Mouse (Mus musculus): Measurements from ENCODE around the gene Tpcn1.
A peak's percentile ranks its signal among the peaks of the same experiment; 100 is the strongest.

Tpcn1 gene

GRCm38 (mm10) chr5:120588569-120589094 is at the start of gene Tpcn1, which contains the start of gene Iqcd:
TSS of gene Tpcn1 (minus strand) at chr5:120588673.
TSS of gene Iqcd (plus strand) at chr5:120589016.
- peak; percentile 98 to 99 for DNase-seq (ENCODE audit: low spot score in 2 of 2)

DNA sequence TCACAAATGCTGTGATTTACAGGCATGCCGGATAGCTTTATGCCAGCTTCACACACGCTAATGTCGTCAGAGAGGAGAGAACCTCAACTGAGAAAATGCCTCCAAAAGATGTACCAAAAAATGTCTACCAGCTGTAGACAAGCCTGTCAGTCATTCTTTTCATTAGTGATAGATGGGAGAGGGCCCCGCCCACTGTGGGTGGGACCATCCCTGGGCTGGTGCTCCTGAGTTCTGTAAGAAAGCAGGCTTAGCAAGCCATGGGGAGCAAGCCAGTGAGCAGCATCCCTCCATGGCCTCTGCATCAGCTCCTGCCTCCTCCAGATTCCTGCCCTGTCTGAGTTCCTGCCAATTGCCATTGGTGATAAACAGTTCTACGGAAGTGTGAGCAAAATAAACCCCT is 47.2 kb upstream of the Tpcn1 start:
- DNase-seq (ENCODE audit: low spot score in 2 of 2): no peak

- DNase-seq (ENCODE audit: low spot score in 2 of 2): no peak
These were observed 46.4 kb upstream of the Tpcn1 start for GRCm38 (mm10) chr5:120634860-120635259.

DNA sequence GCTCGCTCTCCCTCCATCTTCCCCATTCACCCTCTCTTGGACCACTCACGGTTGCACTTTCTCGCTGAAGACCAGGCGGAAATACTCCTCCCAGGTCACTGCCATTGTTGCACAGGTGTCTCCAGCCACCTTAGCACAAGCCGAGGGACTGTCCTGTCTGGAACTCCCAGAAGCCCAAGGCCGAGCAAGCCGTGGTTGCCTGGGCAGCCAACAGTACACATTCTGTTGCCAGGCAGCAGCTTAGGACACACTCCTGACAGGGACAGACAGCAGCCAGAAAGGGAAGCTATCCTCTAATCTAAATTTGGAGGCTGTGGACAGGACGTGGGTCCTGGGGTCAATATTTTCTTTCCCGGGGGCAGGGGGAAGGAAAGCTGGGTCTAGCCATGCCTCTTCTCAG is 45.7 kb upstream of the Tpcn1 start, which contains the start of gene Cfap73:
Gene Cfap73, minus strand, starts transcription at position 105 of the 400 bp plus-strand sequence.
- DNase-seq (ENCODE audit: low spot score in 2 of 2): no peak

GRCm38 (mm10) chr5:120631892-120632291 is 43.4 kb upstream of the Tpcn1 start:
- DNase-seq (ENCODE audit: low spot score in 2 of 2): no peak

DNA sequence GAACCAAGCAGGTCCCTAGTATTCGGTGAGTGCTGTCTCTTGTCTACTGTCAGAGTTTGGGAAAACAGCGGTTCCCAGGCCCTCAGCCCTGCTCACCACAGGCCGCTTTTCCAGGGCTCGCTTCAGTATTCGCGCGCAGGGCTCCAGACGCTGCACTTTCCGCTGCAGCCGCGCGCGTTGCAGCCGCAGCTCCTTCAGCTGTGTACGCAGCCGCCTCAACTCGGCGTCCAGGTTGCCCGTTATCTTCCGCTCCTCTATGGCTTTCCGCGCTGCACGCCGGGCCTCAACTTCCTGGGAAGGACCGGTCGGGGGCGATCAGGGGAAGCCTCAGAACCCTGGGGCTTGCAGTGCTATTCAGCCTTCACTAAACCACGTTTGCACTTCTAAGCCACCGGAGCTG is 42.7 kb upstream of the Tpcn1 start:
- no peak for DNase-seq (ENCODE audit: low spot score in 2 of 2)

DNA sequence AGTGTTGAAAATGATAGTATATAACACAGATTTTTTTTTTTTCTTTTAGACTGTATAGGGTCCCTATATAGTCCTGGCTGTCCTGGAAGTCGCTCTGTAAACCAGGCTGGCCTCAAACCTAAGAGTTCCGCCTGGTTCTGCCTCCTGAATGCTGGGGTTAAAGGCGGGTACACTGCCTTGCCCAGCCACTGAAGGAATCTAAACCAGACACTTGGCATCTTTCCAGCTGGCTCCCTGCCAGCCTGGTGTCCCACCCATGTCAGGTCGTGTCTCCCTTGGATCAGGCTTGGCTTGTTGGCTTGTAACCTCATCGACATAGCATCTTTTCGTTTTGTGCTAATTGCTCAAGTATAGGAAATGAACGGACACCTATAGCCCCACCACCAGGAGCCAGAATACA is 40.2 kb upstream of the Tpcn1 start:
- no peak for DNase-seq (ENCODE audit: low spot score in 2 of 2)

DNA sequence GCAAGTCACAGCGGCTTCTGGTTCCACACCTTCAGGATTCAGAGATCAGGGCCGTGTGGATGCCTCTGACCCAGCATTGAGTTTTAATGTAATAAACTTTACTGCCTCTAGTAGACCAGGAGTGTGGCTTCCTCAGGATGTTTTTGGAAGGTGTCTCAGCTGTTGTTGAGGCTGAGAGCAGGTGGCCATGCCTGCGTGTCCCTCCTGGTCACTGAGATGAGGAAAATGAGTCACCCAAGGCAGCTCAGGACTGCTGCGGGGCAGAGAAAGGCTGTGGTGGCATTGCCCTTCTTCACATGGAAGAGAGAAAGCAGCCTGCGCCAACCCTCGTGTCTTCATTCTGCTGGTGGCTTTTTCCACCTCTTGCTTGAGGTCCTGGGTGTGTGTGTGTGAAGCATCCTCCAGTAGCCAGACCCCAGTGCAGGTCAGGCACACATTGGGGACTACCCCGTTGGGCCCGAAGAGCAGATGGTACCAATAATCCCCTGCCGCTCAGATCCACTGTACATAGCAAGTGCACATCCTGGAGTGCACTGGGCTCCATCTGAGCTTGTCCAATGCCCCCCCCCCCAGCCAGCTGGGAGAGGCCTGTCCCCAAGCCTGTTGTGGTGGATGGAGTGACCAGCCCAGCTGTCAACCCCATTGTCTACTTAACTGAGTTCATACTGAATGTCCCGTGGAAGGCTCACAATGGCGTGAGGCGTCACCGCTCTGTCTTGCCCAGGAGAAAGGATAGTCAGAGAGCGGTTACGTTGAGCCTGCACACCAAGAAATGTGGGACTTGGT is 39.2 kb upstream of the Tpcn1 start:
- DNase-seq (ENCODE audit: low spot score in 2 of 2): no peak

GRCm38 (mm10) chr5:120626399-120626798 is 37.9 kb upstream of the Tpcn1 start:
- DNase-seq (ENCODE audit: low spot score in 2 of 2): no peak

GRCm38 (mm10) chr5:120624427-120624826 is 36.0 kb upstream of the Tpcn1 start:
- no peak for DNase-seq (ENCODE audit: low spot score in 2 of 2)

DNA sequence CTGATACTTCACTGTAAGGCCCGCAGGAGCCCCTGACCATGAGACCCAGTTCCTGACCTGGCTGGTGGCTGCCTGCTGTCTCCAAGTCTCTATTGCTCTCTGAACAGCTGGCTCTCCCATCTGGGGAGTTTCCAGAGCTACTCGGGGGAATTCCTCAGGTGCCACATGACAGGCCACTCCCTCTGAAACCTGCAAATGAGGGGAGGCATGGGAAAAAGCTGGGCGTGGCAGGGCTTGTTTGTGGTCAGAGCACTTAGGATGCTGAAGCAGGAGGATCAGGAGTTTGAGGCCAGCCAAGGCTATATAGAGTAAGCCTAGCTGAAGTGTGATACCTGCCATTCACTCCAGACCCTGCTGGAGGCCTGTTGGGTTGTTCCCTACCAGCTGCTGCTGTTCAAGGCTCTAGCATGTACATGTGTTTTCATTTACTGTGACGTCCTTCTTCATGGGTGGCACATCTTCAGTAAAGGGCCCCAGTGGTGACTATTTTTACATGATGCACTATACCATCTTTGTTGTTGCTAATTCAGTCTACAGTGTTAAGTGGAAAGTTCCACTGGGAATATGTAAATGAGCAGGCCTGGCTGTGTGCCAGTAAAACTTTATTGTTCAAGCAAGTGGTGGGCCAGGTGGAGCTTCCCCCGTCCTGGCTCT is 33.9 kb upstream of the Tpcn1 start:
- no peak for DNase-seq (ENCODE audit: low spot score in 2 of 2)

- DNase-seq (ENCODE audit: low spot score in 2 of 2): no peak
These were observed 33.3 kb upstream of the Tpcn1 start for GRCm38 (mm10) chr5:120621846-120622197.

GRCm38 (mm10) chr5:120621078-120621765 is 32.7 kb upstream of the Tpcn1 start:
- no peak for DNase-seq (ENCODE audit: low spot score in 2 of 2)

GRCm38 (mm10) chr5:120620375-120621077 is 32.1 kb upstream of the Tpcn1 start:
- peak in 1 of 2 experiments; percentile 88 for DNase-seq (ENCODE audit: low spot score in 2 of 2)

DNA sequence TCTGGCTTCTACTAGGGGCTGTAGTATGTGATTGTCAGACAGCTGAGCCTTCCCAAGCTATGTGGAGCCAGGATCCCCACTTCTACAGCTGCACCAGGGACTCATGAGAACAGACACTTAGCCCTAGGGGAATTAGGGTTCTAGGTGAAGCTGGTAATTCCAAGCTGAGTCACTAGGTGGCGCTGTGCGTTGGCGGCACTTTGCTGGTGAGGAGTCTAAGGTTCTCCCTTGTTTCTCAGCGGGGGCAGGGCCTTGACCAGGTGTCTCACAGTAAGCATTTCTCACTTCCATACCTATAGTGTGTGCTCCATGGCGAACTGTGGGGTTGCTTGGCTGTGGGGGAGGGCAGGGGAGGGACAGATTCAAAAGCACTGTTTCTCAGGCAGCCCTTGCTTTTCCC is 30.7 kb upstream of the Tpcn1 start:
- peak in 1 of 2 experiments; percentile 62 for DNase-seq (ENCODE audit: low spot score in 2 of 2)

GRCm38 (mm10) chr5:120618778-120619177 is 30.3 kb upstream of the Tpcn1 start:
- DNase-seq (ENCODE audit: low spot score in 2 of 2): no peak

GRCm38 (mm10) chr5:120615903-120616302 is 27.4 kb upstream of the Tpcn1 start:
- no peak for DNase-seq (ENCODE audit: low spot score in 2 of 2)

DNA sequence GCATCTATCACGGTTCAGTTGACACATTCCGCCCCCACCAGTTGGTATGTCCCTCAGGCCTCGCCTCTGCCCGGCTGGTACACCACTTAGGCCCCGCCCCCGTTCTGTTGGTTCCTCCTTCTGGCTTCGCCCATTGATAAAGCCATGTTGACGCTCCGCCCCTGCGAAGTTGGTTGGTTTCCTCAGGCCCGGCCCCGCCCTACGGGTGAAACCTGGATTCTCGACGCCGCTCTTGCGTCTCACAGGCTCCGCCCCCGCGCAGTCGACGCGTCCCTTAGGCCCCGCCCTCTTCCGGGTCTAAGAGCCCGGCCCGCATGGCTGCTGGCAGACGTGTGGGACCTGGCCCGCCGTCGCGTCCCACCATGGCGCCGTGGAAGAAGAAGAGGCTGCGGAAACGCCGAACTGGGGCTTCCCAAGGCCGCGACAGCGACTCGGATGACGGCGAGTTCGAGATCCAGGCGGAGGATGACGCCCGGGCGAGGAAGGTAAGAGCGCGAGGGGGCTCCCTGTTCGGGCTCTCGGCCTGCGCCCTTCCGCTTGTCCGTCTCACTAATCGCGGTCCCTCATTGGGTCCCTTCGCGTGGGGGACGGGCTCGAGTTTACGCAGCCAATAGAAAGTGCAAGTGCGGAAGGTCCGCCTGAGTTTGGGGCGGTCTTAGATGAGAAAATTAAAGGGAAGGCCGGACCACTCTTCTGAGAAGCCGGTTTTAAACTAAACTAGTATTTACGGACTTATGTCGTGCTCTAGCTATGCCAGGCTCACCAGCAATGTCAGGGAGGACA is 24.5 kb upstream of the Tpcn1 start:
- peak; percentile 100 for DNase-seq (ENCODE audit: low spot score in 2 of 2)

- peak; percentile 96 to 99 for DNase-seq (ENCODE audit: low spot score in 2 of 2)
These were observed 24.0 kb upstream of the Tpcn1 start, which contains the start of the genes Rita1 and Ddx54 for GRCm38 (mm10) chr5:120612442-120612821. TSS of gene Rita1 (minus strand) at chr5:120612589. TSS of gene Ddx54 (plus strand) at chr5:120612739.

GRCm38 (mm10) chr5:120611416-120611815 is 22.9 kb upstream of the Tpcn1 start:
- no peak for DNase-seq (ENCODE audit: low spot score in 2 of 2)

DNA sequence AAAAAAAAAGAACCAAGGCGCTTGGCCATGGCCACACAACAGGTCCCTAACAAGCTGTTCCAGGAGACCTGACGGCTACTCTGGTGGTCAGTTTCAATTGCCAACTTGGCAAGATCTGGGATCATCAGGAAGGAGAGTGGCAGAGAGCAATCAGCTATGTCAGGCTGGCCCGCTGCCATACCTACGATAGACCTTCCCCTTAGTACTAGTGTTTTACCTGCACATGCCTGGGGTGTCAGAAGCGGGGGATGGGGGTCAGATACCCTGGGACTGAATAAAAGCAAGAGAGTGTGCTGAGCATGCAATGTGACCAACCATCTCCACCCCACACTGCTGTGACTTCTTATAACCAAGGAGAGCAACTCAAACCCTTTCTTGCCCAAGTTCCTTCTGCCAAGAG is 22.4 kb upstream of the Tpcn1 start:
- DNase-seq (ENCODE audit: low spot score in 2 of 2): no peak

Data from left cerebral cortex, adult 9 months (tissue).